Mouse (Mus musculus) heart, adult 11 months (tissue): ENCODE measurements at regions not wholly inside any gene's neighbourhood (a gene's known extent, or its start where the extent isn't known, plus 50 kb on each side); places are given as distances from the start of the nearest gene placed in this dataset.

Experiments
- DNase-seq: peaks from one replicate; pipeline ENCODE4 v3.0.0; 2022

GRCm38 (mm10) chr11:15218671-15219070, 619.6 kb downstream of the Pom121l12 start:
- DNase-seq, result no peak

GRCm38 (mm10) chr11:15221856-15222255, 622.8 kb downstream of the Pom121l12 start:
- DNase-seq, result peak; percentile 70

GRCm38 (mm10) chr11:15250022-15250421, 650.9 kb downstream of the Pom121l12 start:
- DNase-seq, result no peak

GRCm38 (mm10) chr11:15274043-15274773, 675.1 kb downstream of the Pom121l12 start:
- DNase-seq, result no peak

GRCm38 (mm10) chr11:15308457-15308856, 709.4 kb downstream of the Pom121l12 start:
- no peak for DNase-seq
